Mouse (Mus musculus): ENCODE measurements around the gene Gng8.

The Gng8 gene

GRCm38 (mm10) chr7:16908859-16909258 is 17.3 kb downstream of the Gng8 start:
- DNase-seq: no peak

GRCm38 (mm10) chr7:16909909-16910308 is 18.3 kb downstream of the Gng8 start:
- no peak for DNase-seq

- no peak for DNase-seq
Observed at GRCm38 (mm10) chr7:16911904-16912303, 20.3 kb downstream of the Gng8 start.

- DNase-seq: no peak
Observed at GRCm38 (mm10) chr7:16912360-16912759, 20.8 kb downstream of the Gng8 start.

DNA sequence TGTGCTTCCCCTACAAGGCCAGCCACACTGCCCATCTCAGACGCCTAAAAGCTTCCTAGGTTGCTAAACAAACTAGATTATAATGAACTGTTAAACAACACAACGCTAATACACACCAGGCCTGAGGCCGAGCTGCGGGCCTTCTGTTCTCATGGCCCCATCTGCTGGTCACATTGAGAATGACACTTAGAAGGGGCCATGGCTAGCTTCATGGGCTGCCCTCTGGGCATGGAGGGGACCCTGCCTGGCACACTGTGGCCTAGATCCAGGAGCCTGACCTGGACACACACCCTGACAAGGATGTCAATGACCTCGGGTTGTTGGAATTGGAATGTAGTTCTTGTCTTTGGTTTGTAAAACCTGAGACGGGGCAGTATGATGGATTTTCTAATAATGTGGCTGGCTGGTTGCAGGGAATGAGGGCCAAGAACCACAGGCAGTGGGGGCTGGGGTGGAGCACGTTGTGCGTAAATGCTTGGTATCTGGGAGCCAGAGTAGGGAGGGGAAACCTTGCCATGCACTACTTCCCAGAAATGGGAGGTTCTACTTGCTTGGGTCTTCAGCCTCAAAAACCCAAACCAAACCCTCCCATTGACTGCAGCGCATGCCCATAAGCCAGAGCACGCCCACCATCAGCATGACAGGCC is 22.3 kb downstream of the Gng8 start:
- DNase-seq: peak; percentile 83 to 87

GRCm38 (mm10) chr7:16914453-16915343 is 23.1 kb downstream of the Gng8 start:
- DNase-seq: no peak

- no peak for DNase-seq
Observed at GRCm38 (mm10) chr7:16915461-16916340, 24.1 kb downstream of the Gng8 start.

GRCm38 (mm10) chr7:16916342-16917265 is 25.0 kb downstream of the Gng8 start:
- no peak for DNase-seq

- DNase-seq: no peak
Observed at GRCm38 (mm10) chr7:16917447-16917846, 25.9 kb downstream of the Gng8 start.

GRCm38 (mm10) chr7:16918014-16918413 is 26.4 kb downstream of the Gng8 start:
- DNase-seq: peak; percentile 37 to 56

DNA sequence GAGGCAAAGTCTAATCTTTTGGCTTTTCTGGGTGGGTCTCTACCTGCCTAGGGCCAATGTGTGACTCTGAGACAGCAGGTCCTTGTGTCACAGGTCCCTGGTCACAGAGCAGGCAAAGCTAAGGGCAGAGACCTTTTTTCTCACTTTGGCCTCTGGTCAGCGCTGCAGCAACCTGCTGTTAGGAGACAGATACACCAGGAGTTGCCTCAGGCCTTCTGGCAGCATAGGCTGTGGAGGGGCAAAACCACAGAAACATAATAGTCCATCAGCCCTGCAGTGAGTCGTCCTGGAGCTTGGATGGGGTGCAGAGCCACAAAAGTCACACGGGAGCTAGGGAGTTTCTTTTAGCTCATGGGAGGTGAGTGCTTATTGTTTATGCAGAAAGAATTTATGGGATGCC is 27.1 kb downstream of the Gng8 start:
- DNase-seq: no peak

DNA sequence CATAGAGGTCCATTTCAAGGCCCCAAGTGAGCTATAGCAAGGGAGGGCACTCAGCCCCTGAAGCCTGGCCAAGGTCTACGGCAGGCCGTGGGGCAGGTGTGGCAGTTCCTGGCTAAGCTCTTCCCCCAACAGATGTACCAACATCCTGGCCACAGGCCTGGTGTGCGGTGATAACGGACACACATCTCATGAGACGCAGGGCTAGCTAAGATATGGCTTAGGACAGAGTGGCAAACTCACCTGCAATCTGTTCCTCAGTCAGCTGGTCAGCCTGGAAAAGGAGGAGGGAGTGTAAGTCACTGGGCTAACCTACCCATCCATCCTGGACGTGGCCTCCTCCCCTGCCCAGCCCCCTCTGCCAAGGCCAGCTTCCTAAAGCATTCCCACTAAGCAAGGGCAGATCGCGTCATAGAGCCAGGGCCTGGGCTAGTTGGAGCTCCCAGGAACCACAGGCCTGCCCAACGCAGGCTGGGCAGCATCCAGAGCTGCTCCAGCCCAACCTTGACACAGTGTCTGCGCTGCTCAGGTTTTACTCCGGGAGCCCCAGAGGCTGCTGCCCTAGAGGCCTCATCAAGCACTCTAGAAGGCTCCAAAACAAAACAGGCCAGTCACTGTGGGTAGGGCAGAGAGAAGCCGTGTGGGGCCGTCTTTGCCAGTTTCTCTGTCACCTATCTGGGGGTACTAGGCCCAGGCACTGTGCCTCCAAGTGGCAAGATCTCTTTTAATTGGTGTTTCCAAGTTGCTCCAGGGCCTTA is 28.0 kb downstream of the Gng8 start:
- DNase-seq: no peak

GRCm38 (mm10) chr7:16920150-16920579 is 28.6 kb downstream of the Gng8 start:
- no peak for DNase-seq

GRCm38 (mm10) chr7:16920818-16921791 is 29.5 kb downstream of the Gng8 start:
- peak; percentile 58 to 63 for DNase-seq

DNA sequence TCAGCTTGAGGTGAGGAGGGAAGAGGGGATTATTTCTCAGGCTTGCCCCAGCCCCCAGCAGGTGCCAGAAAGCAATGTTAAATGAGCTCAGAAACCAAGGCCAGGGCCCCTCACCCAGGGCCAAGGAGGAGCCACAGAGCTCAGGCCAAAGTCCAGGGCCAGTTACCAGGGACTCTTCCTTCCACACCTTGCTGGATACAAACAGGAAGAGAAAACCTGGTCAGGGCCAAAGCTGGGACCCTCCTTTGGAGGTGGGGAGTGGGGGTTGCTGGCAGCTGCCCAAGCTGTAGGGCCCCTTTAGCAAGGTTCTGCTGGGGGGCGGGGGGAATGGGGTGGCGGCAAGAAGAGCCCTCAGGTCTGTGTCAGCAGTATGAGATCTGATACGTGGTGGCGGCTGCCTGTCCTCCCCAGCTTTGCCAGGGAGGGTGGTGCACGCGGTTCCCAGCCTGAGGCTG is 30.3 kb downstream of the Gng8 start:
- DNase-seq: peak in 1 of 2 experiments; percentile 62

- DNase-seq: peak; percentile 49 to 69
Observed at GRCm38 (mm10) chr7:16922360-16922973, 30.9 kb downstream of the Gng8 start.

DNA sequence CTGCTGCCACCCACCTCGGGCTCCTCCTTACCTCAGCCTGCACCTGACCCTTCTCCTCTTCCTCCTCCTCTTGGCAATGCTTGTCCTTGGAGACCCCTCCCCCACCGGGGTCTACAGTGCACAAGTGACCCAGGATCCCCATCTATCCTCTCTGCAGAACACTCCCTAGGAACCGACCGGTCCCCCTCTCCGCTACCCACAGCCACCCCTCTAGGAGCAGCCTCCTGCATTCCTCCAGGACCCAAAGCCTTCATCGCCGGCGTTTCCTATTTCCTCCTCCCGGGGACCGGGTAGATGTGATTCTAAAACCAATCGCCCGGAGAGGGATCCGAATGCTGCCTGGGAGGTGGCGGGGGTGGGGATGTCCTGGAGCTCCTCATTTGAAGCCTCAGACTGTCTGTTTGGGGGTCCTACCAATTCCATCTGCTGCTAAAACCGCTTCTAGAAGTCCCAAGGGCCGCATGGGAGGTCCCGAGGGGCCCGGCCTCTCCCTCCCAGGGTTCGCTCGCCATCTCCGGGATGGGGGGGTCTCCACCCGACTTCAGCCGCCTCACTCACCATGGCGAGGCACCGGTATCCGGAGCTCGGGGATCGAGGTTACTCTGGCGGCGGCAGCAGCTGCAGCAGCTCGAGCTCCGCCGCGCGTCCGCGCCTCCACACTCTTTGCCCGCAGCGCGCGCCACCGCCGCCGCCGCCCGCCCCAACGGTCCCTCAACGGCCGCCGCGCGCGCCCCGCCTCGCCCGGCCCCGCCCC is 31.9 kb downstream of the Gng8 start:
- DNase-seq: no peak

DNA sequence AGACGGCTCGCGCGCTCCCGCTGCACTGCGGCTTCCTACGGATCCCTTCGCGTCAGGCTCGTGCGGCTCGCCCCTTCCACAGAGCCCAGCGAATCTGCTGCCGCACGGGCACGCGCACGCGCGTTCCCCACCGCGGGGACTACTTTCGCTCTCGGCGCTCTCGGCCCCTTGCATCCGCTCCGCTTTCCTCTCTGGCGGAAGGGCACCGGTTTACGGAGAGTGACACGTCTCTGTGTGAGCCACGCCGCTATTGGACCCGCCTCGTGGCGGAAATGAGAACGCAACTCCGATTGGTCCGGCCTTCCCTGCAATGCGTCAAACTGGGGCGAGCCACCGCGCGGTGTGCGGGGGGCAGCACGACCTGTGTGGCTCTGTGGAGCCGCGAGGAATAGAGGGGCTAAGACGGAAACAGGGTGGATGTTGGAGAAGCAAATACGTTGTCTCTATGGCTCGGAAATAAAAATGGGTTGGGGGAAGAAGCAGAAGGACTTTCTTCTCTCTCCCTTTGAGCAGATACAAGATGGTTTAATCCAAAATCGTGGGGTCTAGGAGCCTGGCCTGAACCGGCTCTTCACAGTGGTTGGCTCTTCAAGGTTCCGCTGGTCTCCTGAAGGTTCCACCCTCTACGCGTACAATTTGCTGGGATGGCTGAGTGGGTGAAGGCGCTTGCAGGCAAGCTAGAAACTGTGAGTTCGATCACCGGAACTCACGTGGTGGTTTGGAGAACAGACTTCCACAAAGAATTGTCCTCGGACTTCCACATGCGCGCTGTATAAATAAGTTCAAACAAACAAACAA is 32.6 kb downstream of the Gng8 start, which contains the start of gene Calm3:
Calm3 (minus strand) TSS at position 78 of the 798 bp plus-strand sequence.
- DNase-seq: peak; percentile 99 to 100
